Mouse (Mus musculus) lung, adult 2 months (tissue): Measurements from ENCODE around the gene Tmem86a.

Experiments used
- CTCF ChIP-seq: fragments of 200-500 bp; IDR thresholded peaks from 2 replicates; pipeline ENCODE4 v1.5.1; 2011; ENCODE audit warnings: mild to moderate bottlenecking, low read length, control low read depth; ENCODE audit not compliant: insufficient read depth
- POLR2A ChIP-seq: fragments of 200-500 bp; IDR thresholded peaks from 2 replicates; pipeline ENCODE4 v1.6.1; 2011; ENCODE audit warnings: low read depth, mild to moderate bottlenecking, control low read depth, low read length, borderline replicate concordance; ENCODE audit errors: extremely low read depth

- TF ChIP-seq CTCF (no peak), POLR2A (no peak)
Measured at GRCm38 (mm10) chr7:47017146-47017545, 33.3 kb upstream of the Tmem86a start.
